Mouse (Mus musculus) spleen, adult 2 months (tissue): ENCODE results near the gene Secisbp2l.

Experiments
- CTCF ChIP-seq: fragments of 200-500 bp; IDR thresholded peaks from 2 replicates; pipeline ENCODE4 v1.5.1; 2011; ENCODE audit warnings: mild to moderate bottlenecking, inconsistent platforms; ENCODE audit not compliant: insufficient read depth, insufficient read length, insufficient replicate concordance; ENCODE audit errors: extremely low read depth
- POLR2A ChIP-seq: fragments of 200-500 bp; IDR thresholded peaks from 2 replicates; pipeline ENCODE4 v1.6.1; 2011; ENCODE audit warnings: low read depth, low read length, inconsistent platforms

- TF ChIP-seq CTCF: no peak
- TF ChIP-seq POLR2A: no peak
These were observed 58.6 kb downstream of the Secisbp2l start, which contains the start of gene Shc4 for GRCm38 (mm10) chr2:125724086-125724430.
